Mouse (Mus musculus) subcutaneous adipose tissue, adult 2 months (tissue): Measurements from ENCODE around the gene Srxn1. TPM values are rescaled to one million over a fixed set of nuclear protein-coding genes. Genes with fewer than 3 reads are reported as not detected.

Experiments
- polyA plus RNA-seq: library from polyadenylated mRNA; depleted of rRNA; stranded (reverse); fragments of >200 nt; gene quantifications from 2 replicates; pipeline ENCODE4 v1.2.3, GENCODE M21; 2012; ENCODE audit warnings: low replicate concordance; rRNA removed

The Srxn1 gene
- 67.0 and 84.0 TPM in 2 replicates for polyA plus RNA-seq

DNA sequence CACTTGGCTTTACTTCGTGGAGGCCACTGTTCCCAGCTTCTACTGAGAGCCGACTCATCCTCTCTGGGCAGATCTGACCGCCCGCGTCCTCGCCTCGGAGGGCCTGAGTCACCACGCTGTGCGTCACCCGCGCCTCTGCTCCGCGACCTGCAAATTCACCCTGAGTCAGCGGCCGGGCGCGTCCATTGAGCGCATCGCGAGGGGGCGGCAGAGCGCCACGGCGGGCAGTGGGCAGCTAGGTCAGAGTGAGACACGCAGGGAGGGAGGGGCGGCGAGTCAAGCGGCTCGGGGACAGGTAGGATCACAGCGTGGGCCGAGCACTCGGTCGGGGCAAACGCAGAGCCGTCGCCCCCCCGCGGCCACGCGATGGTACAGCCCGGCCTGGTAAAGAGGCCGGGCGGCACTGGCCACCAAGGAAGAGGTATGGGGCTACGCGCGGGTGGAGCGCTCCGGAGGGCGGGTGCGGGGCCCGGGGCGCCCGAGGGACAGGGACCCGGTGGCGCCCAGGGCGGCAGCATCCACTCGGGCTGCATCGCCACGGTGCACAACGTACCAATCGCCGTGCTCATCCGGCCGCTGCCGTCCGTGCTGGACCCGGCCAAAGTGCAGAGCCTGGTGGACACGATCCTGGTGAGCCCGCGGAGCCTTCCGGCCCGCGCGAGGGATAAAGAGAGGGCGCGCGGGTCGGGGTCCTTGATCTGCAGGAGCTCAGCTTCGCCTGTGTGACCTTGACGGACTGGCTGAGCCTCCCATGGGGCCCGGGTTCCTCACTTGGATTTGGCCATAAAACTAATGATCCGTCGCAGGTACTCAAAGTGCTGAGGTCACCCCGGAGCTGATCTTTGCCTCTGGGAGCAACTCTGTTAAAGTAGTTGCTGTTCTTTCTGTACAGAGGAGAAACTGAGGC lies at the start of gene Srxn1:
Gene Srxn1 (plus strand): TSS at position 199 of the 907 bp plus-strand sequence.

DNA sequence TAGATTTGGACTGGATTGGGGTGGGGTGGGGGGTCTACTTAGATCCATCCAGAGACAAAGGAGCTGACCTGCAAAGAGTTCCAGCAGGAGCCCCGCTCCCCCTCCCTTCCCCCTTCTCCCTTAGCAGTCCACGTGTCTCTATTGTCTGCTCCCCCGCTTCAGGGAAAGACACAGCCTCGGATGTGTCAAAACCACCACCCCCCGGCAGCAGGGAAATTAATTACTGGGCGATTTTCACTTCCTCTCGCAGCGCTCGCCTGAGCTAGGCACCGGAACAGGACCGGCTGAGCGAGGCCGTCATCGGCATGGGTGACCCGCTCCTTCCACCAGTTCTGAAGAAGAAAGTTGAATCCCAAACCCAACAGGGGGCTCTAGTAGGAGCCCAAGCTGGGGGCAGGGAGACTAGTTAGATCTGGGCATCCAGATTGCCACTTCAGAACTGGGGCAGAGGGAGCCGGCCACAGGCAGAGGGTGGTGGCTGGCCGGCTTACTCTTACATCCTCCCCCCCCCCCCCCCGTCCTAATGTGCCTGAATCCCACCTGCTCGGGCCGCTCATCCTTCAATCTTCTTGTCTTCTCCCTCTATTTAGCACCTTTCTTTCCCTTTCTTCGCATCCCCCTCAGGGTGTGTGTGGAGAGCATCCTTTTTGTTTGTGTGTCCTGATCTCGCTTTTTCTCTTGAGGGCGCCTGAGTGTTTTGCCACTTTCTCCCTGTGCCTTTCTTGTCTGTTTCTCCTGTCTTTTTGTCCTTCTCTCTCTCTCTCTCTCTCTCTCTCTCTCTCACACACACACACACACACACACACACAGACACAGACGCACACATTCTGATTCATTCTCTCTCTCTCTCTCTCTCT lies 24.4 kb upstream of the Srxn1 start, which contains the start of gene Scrt2:
Gene Scrt2 (plus strand): TSS at position 845 of the 857 bp plus-strand sequence.

DNA sequence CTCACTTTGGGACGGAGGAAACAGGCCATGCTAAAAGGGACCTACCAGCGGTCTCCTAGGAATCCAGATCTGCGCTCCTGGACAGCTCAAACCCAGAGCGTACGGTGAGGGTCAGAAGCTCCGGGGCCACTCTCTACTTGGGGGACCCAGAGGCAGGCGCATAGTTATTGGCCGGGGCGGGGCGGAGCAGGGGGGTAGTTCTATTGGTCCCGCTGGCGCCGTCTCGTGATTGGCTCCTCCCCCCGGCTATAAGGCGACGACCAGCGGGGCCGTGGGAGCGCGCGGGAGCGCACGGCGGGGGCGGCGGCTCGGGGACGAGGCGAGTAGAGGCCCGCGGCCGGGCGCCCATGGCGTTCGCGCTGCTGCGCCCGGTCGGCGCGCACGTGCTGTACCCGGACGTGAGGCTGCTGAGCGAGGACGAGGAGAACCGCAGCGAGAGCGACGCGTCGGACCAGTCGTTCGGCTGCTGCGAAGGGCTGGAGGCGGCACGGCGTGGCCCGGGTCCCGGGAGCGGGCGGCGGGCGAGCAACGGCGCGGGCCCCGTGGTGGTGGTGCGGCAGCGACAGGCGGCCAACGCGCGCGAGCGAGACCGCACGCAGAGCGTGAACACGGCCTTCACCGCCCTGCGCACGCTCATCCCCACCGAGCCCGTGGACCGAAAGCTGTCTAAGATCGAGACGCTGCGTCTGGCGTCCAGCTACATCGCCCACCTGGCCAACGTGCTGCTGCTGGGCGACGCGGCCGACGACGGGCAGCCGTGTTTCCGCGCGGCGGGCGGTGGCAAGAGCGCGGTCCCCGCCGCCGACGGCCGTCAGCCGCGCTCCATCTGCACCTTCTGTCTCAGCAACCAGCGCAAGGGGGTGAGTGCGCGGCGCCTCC lies 38.2 kb downstream of the Srxn1 start, which contains the start of gene Tcf15:
Gene Tcf15 (plus strand): TSS at position 283 of the 879 bp plus-strand sequence.

Other genes starting within 250 kb of the Srxn1 start
- 1.7 and 4.6 TPM in 2 replicates for gene Angpt4, start 194.3 kb upstream of the Srxn1 start, polyA plus RNA-seq
- 7.3 and 15.1 TPM in 2 replicates for gene Fam110a, start 125.3 kb upstream of the Srxn1 start, polyA plus RNA-seq
- gene Slc52a3, start 109.0 kb upstream of the Srxn1 start, polyA plus RNA-seq = 10.0 and 19.1 TPM in 2 replicates
- gene Scrt2, start 24.0 kb upstream of the Srxn1 start, polyA plus RNA-seq = not detected in 2 replicates
- 12.9 and 47.6 TPM in 2 replicates for gene Tcf15, start 38.0 kb downstream of the Srxn1 start, polyA plus RNA-seq
- 32.1 and 36.9 TPM in 2 replicates for gene Csnk2a1, start 121.3 kb downstream of the Srxn1 start, polyA plus RNA-seq
- 103 and 134 TPM in 2 replicates for gene Tbc1d20, start 188.3 kb downstream of the Srxn1 start, polyA plus RNA-seq
- 203 and 297 TPM in 2 replicates for gene Rbck1, start 227.1 kb downstream of the Srxn1 start, polyA plus RNA-seq
- 2.8 and 9.4 TPM in 2 replicates for gene Trib3, start 238.5 kb downstream of the Srxn1 start, polyA plus RNA-seq